Mouse (Mus musculus) hindbrain, embryonic 14.5 days (tissue): ENCODE measurements around the gene Cpsf3. TPM values are rescaled to one million over a fixed set of nuclear protein-coding genes. Genes with fewer than 3 reads are reported as not detected.

Source experiments
- ATAC-seq: fragments of 200-750 bp; cut with Nextera tagmentation; 2 replicates; pipeline ENCODE4 v1.8.0; 2017; ENCODE audit warnings: moderate number of reproducible peaks, mild to moderate bottlenecking, moderate TSS enrichment, moderate library complexity; ENCODE audit not compliant: low FRiP score
- DNase-seq: peaks from one replicate; pipeline ENCODE4 v3.0.0-alpha.2; 2015; ENCODE audit warnings: low spot score
- H3K27ac ChIP-seq: fragments of 300-500 bp; sonication (generic); 2 replicates; pipeline ENCODE4 v1.5.1; 2014; ENCODE audit warnings: mild to moderate bottlenecking, moderate library complexity
- H3K27me3 ChIP-seq: fragments of 300-500 bp; sonication (generic); 2 replicates; pipeline ENCODE4 v1.6.1; 2014; ENCODE audit warnings: mild to moderate bottlenecking, low read length, mixed read lengths; ENCODE audit not compliant: control insufficient read depth, insufficient read depth
- H3K36me3 ChIP-seq: fragments of 300-500 bp; sonication (generic); replicated peaks from 2 replicates; pipeline ENCODE4 v1.6.1; 2014; ENCODE audit not compliant: control insufficient read depth, insufficient read depth
- H3K4me1 ChIP-seq: fragments of 300-500 bp; sonication (generic); replicated peaks from 2 replicates; pipeline ENCODE4 v1.6.1; 2014; ENCODE audit warnings: antibody characterized with exemption, low read length, mixed read lengths; ENCODE audit not compliant: control insufficient read depth, insufficient read depth
- H3K4me2 ChIP-seq: fragments of 300-500 bp; sonication (generic); replicated peaks from 2 replicates; pipeline ENCODE4 v1.6.1; 2014; ENCODE audit warnings: mild to moderate bottlenecking, moderate library complexity
- H3K4me3 ChIP-seq: fragments of 300-500 bp; sonication (generic); replicated peaks from 2 replicates; pipeline ENCODE4 v1.5.1; 2014; ENCODE audit warnings: mild to moderate bottlenecking, low read length
- H3K9ac ChIP-seq: fragments of 300-500 bp; sonication (generic); 2 replicates; pipeline ENCODE4 v1.6.1; 2014
- H3K9me3 ChIP-seq: fragments of 300-500 bp; sonication (generic); 2 replicates; pipeline ENCODE4 v1.6.1; 2016; ENCODE audit warnings: low read length; ENCODE audit not compliant: control insufficient read depth
- WGBS: fragments of 180-500 bp; shearing (Covaris S2); extraction: QIAGEN DNeasy Blood & Tissue Kit; methylation state at CpG from one replicate; pipeline ENCODE4 v1.1.7; 2014; 5-methylcytosine and 5-hydroxymethylcytosine counted together
- polyA plus RNA-seq: library from polyadenylated mRNA; unstranded; fragments of >200 nt; fragmentation: Nextera tagmentation; extraction: Ambion mirVana; gene quantifications from 2 replicates; pipeline ENCODE4 v1.2.1, GENCODE M21; 2014

Gene Cpsf3
- polyA plus RNA-seq, 1 experiment from 2014 or later: 88.1 TPM

DNA sequence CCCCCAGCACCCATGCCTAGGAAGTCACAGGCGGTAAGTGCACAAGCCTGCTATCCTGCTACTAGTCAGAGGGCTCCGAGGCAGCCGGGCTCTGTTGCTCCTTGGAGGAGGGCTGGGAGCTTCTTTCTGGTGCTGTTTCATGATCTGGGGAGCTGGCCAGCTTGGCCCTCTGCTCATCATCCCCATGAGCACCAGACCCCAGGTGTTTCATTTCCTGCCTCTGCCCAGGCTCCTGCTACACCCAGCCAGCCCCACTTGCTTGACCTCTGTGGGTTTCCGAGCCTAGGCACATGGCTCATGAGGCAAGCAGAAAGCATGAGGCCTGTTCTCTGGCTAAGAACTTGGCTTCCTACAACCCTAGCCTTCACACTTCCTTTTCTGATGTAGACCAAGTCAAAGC is 19.7 kb upstream of the Cpsf3 start:
- H3K4me2 ChIP-seq: no peak overlapping the region
- no peaks in the 10 kb centered on the region for H3K27me3 ChIP-seq
- WGBS: 91% methylated on average over 4 of the region's 4 CpGs
- no peak overlapping the region for H3K27ac ChIP-seq
- H3K9ac ChIP-seq: no peak overlapping the region
- H3K9me3 ChIP-seq: no peaks in the 10 kb centered on the region
- H3K4me1 ChIP-seq: no peaks in the 10 kb centered on the region
- no peak overlapping the region for H3K4me3 ChIP-seq
- peaks cover 94% of the 10 kb centered on the region for H3K36me3 ChIP-seq
- ATAC-seq: no peak
- DNase-seq: no peak

DNA sequence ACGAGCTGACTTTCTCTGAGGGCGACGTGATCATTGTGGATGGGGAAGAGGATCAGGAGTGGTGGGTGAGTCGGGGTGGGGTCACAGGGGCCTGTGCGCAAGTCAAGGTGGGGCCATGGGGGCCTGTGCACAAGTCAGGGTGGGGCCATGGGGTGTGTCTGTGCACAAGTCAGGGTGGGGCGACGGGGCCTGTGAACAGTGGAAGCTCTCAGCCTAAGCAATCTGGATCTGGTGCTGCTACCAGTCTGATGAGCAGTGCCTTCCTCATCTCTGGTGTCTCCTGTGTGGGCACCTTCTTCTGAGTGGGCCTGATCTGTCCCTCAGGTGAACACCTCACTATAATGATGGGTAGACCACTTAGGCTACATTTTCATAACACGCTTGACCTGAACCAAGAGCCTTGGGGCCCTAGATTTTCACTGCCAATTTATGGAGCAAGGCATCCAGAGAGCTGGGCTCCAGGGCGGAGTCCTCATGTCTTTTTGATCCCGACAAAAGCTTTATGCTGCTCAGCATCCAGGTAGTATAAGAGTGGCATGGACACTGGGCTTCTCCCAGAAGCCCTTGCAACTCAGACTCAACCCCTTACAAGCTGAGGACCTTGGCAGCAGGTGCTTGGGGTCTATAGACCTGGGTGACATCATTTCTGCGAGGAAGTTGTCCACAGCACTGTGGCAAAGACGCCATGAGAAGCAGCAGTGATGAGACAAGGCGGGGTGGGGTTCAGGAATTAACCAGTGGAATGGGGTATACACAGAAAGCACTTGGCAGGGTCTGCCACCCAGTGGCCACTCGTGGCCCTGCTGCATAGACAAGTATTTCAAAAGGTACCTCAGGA is 19.0 kb upstream of the Cpsf3 start:
- WGBS: 74% methylated on average over 14 of the region's 14 CpGs
- Histone ChIP-seq H3K4me3 (no peak overlapping the region), H3K4me2 (no peak overlapping the region), H3K9ac (no peak overlapping the region), H3K36me3 (peaks cover 94% of the 10 kb centered on the region), H3K9me3 (no peaks in the 10 kb centered on the region), H3K27me3 (no peaks in the 10 kb centered on the region), H3K27ac (no peak overlapping the region), H3K4me1 (no peaks in the 10 kb centered on the region)
- peak; percentile 79 for DNase-seq
- peak; percentile 86 for ATAC-seq

DNA sequence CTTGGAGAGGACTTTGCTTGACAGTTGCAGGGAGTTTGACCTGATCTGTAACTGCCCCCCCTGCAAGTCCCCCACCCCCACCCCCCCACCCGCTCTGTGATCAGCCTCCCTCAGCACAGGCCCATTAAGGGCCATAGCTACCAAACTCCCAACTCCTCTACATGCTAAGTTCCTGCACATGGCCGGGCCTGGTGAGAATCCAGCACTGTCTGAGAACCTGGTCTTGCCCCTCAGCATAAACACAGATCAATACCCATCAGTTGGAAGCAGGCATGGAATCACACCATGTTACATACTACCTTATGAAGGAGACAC is 18.4 kb upstream of the Cpsf3 start:
- H3K27me3 ChIP-seq: no peaks in the 10 kb centered on the region
- no peak overlapping the region for H3K27ac ChIP-seq
- no peak overlapping the region for H3K9ac ChIP-seq
- 84% methylated on average over 2 of the region's 2 CpGs for WGBS
- peaks cover 95% of the 10 kb centered on the region for H3K36me3 ChIP-seq
- DNase-seq (no peak), ATAC-seq (no peak; the same call in 1 of the 2 replicates)
- H3K4me2 ChIP-seq: no peak overlapping the region
- no peaks in the 10 kb centered on the region for H3K4me1 ChIP-seq
- no peak overlapping the region for H3K4me3 ChIP-seq
- no peaks in the 10 kb centered on the region for H3K9me3 ChIP-seq

DNA sequence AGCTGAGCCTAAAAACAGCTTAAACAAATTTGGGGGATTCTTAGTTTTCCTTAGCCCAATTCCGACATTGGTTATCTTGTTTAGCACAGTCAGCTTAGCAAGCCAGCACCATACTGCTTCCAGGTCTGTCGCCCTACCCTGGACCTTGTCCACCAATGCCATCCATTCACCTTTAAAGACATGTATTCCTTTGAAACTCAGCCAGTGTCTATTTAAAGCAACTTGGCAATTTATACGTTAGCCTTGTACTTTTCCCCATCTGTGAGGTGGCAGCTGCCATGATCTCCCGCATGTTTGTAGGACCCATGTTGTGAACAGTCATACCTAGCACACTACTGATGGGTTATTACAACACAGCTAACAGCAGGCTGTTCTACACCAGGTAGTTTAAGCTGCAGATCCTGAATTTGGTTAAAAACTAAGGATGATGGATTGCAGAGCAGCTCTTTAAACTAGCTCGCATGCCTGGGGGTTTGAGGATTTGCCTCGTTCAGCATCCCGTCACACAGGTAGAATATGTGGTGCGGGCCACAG is 17.0 kb upstream of the Cpsf3 start:
- DNase-seq (no peak), ATAC-seq (no peak)
- Histone ChIP-seq H3K4me2 (no peak overlapping the region), H3K9me3 (no peaks in the 10 kb centered on the region), H3K36me3 (peaks cover 93% of the 10 kb centered on the region), H3K4me1 (no peaks in the 10 kb centered on the region), H3K4me3 (no peak overlapping the region), H3K27me3 (no peaks in the 10 kb centered on the region), H3K27ac (no peak overlapping the region), H3K9ac (no peak overlapping the region)
- 99% methylated on average over 8 of the region's 8 CpGs for WGBS

DNA sequence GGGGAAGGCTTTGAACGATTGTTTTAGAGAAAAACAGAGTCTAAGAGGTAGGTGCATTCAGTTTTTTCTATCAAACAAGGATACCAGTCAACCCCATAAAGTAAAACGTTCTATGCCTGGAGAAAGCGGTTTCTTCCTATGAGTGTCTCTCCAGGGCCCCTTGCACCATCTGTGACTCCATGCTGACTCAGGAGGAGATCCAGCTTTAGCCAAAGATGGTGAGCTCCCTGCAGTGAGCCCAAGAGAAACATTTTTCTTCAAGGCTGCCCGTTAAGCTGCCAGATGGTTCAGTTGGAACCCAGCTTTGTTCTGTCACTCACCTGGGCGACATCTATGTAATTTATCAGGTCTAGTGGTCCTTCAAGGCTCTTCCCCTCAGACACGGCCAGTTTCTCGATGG is 10.7 kb upstream of the Cpsf3 start:
- no peaks in the 10 kb centered on the region for H3K9me3 ChIP-seq
- no peaks in the 10 kb centered on the region for H3K27me3 ChIP-seq
- no peak overlapping the region for H3K4me3 ChIP-seq
- H3K36me3 ChIP-seq: peaks cover 35% of the 10 kb centered on the region
- H3K27ac ChIP-seq: no peak overlapping the region
- 76% methylated on average over 7 of the region's 7 CpGs for whole genome bisulfite sequencing
- no peaks in the 10 kb centered on the region for H3K4me1 ChIP-seq
- ATAC-seq (no peak), DNase-seq (no peak)
- H3K4me2 ChIP-seq: no peak overlapping the region
- no peak overlapping the region for H3K9ac ChIP-seq

DNA sequence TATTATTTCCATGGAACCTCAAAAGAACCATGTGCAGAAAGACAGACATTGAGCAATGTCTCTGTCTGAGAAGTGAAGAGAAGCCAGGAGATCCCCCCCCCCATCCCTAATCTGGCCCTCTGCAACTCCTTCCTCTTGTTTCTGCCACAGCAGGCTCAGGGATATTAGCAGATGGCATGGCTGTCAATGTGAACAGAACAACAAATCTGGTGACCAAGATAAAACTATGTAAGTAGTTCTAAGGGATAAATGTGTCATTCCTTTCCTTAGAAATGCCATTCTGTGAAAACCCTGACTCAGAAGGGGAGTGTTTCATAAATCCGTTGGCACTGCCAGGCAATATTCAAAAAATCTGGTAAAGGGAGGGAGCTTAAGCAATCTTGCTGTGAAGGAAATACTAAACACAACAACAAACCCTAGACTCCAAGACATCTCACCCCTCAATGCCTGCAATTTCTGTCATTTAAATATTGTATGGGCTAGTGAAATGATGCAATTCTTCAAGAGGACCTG is 7.8 kb upstream of the Cpsf3 start:
- Histone ChIP-seq H3K4me2 (no peak overlapping the region), H3K4me1 (no peaks in the 10 kb centered on the region), H3K9me3 (no peaks in the 10 kb centered on the region), H3K9ac (no peak overlapping the region), H3K27ac (no peak overlapping the region), H3K36me3 (peaks cover 5% of the 10 kb centered on the region; the same call in 1 of the 2 replicates), H3K27me3 (no peaks in the 10 kb centered on the region), H3K4me3 (no peak overlapping the region)
- DNase-seq: no peak
- ATAC-seq: no peak
- WGBS: 90% methylated on average over 1 of the region's 1 CpGs

DNA sequence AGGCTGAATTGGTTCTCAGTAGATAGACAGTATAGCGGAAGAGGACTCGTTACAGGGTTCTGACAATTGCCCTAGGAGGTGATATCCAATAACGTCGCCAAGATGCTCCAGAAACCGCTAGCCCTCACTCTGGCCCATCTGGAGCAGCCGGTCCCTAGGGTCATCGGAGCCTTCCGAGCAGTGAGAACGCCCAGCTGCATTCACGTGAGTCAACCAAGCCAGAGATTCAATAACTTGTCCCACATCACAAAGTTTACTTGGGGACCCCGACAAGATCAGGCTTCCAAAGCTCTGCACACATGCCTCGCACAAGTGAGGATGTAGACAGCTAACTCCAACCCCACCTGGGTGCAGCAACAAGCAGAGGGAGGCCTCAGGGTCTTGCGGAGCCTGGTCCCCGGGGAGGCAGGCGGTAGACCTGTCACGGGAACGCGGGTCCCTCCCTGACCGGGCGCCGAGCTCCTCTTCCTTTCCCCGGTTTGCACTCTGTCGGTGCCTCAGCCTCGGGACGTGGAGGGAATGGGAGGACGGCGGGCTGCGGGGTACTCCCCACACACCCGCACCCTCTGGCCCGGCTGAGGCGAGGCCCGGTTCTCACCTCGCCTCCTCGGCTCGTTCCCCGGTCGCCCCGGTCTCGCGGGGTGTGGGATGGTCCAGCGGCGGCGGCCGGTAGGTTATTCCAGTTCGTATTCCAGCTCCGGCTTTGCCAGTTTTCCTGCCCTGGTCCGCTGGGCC is 484 bp downstream of the Cpsf3 start:
- under 1% methylated on average over 46 of the region's 47 CpGs for WGBS
- H3K27ac ChIP-seq: peak overlapping the region; percentile 93
- H3K9me3 ChIP-seq: no peaks in the 10 kb centered on the region
- H3K4me3 ChIP-seq: peak overlapping the region; percentile 53
- H3K9ac ChIP-seq: peak overlapping the region; percentile 79
- no peaks in the 10 kb centered on the region for H3K27me3 ChIP-seq
- peaks cover 8% of the 10 kb centered on the region for H3K36me3 ChIP-seq
- DNase-seq: no peak
- H3K4me2 ChIP-seq: peak overlapping the region; percentile 65
- H3K4me1 ChIP-seq: peaks cover 26% of the 10 kb centered on the region
- peak; percentile 3 for ATAC-seq

DNA sequence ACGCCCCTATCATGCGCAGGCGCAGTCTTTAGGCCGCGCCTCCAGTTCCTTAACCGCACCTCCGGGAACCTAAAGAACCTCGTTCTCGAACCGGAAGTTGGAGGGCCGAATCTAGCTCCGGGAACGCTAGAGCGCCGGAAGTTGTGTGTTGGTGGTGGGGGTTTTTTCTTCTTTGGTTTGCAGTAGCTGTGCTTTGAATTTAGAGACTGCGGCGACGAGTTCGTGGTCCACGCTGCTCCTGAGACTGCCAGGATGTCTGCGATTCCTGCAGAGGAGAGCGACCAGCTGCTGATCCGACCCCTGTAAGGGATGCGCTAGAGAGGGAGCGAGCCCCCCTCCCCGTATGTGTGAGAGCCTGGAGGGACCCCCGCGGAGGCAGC is 1.0 kb downstream of the Cpsf3 start, which contains the start of gene Itgb1bp1:
TSS of gene Itgb1bp1 (minus strand) at position 42 of the 380 bp plus-strand sequence.
- peaks cover 14% of the 10 kb centered on the region for H3K36me3 ChIP-seq
- no peaks in the 10 kb centered on the region for H3K27me3 ChIP-seq
- ATAC-seq: peak; percentile 95
- H3K4me1 ChIP-seq: peaks cover 26% of the 10 kb centered on the region
- H3K9ac ChIP-seq: peak within 1 kb of the TSS; percentile 79
- H3K4me2 ChIP-seq: peak within 1 kb of the TSS; percentile 65
- H3K9me3 ChIP-seq: no peaks in the 10 kb centered on the region
- under 1% methylated on average over 28 of the region's 28 CpGs for WGBS
- DNase-seq: peak; percentile 100
- H3K4me3 ChIP-seq: peak within 1 kb of the TSS; percentile 53
- peak within 1 kb of the TSS; percentile 93 for H3K27ac ChIP-seq
